Mouse (Mus musculus) kidney, postnatal 25 days (tissue): ENCODE measurements at regions not wholly inside any gene's neighbourhood (a gene's known extent, or its start where the extent isn't known, plus 50 kb on each side); places are given as distances from the start of the nearest gene placed in this dataset.
A peak's percentile ranks its signal among the peaks of the same experiment; 100 is the strongest.
"Not testable (repeated sequence)": the region's sequence is repeated elsewhere in the genome, so short reads cannot be mapped to it uniquely, and the experiment has no call there.

ENCODE experiments used
- DNase-seq, 2 experiments: peaks; one replicate each; pipeline ENCODE4 v3.0.0; 2021; ENCODE audit warnings: mixed read lengths in 2 of 2

- DNase-seq = peak in 1 of 2 experiments; percentile 47
Observed at GRCm38 (mm10) chr17:69563165-69563564, 124.0 kb downstream of the Akain1 start.

DNA sequence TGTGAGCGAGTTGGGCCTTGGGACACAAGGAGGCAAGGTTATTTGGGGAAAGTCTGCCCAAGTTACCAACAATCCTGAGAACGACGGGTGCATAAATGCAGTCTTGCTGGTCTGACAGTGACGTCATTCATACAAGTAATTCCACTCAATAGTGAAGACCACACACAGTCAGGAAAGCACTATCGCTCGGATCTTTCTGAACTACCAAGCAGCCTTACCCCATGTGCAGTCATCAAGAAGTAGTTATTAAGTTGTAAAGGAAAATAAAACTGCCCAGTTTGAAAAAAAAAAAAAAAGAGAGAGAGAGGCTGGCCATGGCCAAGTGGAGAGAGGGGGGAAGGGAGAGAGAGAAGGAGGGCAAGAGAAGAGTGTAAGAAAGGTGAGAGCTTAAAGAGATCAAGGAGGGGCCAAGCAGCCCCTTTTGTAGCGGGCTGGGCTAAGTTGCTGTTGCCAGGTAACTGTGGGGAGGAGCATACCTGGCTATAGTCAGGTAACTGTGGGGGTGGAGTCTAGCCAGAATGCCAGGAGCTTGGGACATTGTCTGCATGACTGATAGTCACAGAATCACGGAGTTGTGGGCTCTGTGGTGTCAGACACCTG is 132.0 kb downstream of the Akain1 start:
- DNase-seq = not testable (repeated sequence)

DNA sequence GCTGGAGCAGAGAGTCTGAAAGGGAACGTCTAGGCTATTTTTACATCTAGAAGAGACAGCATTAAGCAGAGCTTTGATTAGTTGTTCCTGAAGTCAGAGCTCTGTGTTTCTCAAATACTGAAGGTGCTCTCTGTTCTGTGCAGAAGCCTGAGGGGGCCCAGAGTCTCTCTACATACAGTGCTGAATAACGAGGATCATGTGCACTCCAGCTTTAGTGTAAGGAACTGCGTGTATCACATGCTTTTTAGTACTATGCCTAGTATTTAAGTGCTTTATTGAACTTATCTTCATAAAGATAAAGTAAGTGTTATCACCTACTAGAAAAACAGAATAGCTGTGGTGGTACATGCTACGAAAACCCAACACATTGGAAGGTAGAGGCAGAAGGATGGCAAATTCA is 151.4 kb downstream of the Akain1 start:
- DNase-seq = no peak

GRCm38 (mm10) chr17:69597773-69598295 is 158.7 kb downstream of the Akain1 start:
- no peak for DNase-seq

DNA sequence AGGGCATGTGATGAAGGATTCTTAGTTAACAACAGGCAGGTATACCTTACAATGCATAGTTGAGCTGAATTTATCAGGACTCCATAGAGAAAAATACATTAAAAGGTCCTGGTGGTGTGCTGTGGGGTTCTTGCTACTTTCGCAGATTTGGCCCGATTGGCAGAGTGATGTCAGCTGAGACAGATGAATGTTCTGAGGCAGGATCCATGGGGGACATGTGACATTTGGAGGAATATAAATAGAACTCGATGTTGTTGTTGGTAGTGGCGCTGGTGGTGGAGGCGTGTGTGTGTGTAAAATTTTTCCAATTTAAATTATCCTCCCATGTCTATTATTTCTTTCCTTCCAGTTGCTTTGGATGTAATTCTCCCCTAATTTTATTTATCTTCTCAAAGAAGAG is 159.3 kb downstream of the Akain1 start:
- no peak for DNase-seq

DNA sequence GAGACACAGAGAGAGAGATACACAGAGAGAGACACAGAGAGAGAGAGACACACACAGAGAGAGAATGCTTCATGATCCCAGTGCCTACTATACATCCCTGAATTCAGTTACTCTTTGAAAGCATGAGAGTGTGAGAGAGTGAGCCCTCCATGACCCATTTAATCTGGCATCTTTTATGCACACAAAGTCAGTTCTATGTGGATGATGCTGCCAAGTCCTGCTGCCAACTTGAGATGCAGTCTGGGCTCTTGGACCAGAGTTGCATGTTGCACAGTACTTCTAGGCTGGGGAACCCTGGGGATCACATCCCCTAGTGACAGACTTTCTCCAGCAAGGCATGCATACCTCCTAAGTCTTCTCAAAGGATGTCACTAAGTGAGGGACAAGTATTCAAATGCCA is 164.5 kb downstream of the Akain1 start:
- no peak for DNase-seq

DNA sequence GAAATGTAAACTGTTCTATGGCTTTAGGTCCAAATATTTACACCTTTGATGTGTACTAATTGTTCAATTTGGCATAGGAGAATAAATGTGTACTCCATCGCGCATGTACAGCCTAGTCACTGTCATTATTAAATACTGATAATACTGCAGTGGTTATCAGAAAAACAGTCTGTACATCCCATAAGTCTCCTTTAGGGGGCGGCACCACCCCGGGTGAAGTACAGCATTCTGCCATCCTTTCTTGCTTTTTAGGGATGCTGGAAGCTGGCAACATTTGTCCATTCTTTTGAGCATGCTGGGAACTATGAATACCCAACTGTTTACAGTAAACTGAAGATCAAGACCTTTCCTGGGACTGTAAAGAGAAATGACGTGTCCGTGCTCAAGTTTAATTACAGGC is 165.6 kb downstream of the Akain1 start:
- DNase-seq = peak in 1 of 2 experiments; percentile 5

DNA sequence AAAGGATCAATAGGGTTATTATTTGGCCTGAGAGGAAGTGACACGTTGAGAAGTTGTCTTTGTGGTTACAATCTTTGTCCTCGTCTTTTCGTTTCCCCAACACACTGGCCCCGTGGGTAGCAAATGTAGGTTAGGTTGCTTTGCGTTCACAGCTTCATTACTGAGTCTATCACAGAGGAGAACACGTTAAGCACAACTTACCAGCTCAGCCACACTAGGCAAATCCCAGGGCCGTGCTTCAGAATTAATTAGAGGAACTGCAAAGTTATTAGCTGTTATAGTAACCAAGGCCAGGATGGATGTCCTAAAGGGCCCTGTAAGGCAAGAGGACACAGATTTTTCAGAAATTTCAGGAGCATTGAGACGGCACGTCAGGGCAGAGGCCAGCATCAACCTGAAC is 166.3 kb downstream of the Akain1 start:
- no peak for DNase-seq

- no peak for DNase-seq
Observed at GRCm38 (mm10) chr17:69631411-69631810, 192.3 kb downstream of the Akain1 start.

GRCm38 (mm10) chr17:69650496-69650895 is 211.4 kb downstream of the Akain1 start:
- DNase-seq = peak; percentile 16 to 58

- DNase-seq = no peak
Observed at GRCm38 (mm10) chr17:69654586-69654985, 215.5 kb downstream of the Akain1 start.

- DNase-seq = peak in 1 of 2 experiments; percentile 43
Observed at GRCm38 (mm10) chr17:69672530-69672929, 233.4 kb downstream of the Akain1 start.

DNA sequence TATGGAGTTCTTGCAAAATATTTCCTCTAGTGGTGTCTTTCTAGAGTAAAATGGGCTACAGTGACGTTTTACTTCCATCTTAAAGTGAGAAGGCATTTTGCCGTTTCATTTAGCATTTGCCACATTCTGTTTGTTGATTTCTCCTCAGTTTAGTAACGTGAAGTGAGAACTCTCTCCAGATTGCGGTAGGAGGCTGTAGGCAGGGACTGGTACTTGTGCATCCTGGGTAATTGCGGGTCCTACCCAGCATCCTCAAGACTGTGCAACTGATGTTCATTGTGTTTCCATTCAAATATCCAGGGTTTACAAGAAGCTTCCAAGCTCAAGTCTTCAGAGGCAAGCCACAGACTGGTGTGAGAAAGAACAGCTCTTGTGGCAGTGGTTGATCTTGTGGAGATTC is 244.0 kb downstream of the Akain1 start:
- DNase-seq = no peak

- DNase-seq = no peak
Observed at GRCm38 (mm10) chr17:69685625-69686257, 246.6 kb downstream of the Akain1 start.

DNA sequence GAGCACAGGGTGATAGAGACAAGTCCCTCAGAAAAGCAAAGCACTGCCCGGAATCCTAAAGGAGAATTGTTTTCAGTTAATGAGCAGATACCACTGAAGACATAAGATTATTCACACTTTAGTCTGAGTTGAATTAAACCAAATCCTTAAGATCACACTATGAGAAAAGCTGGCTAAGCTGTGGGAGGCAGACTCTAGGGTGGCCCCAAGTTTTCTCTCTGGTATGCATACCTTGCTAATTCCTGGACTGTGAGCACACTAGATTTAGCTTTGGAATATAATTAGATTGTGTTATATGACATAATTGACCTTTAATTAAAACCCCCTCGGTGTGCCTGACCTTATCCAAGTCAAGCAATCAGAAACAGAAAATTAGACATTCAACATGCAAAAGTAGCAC is 247.3 kb downstream of the Akain1 start:
- DNase-seq = no peak

DNA sequence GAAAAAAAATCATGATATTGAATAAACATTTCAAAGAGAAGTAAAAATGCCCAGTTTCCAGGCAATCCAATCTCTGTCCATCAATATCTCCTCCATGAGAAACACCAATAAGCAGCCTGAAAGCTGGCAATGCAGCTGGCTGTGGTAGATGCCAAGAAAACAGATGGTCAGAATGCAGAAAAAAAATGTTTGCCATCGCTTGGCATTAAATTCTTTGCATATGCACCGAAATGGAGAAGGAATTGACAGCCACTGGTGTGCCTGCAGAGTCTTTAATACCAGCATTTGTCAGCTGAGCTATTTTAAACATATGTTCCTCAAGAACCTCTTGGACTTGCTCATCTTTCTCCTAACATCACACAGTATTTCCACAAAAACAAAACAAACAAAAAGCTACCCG is 256.2 kb downstream of the Akain1 start:
- DNase-seq = no peak

DNA sequence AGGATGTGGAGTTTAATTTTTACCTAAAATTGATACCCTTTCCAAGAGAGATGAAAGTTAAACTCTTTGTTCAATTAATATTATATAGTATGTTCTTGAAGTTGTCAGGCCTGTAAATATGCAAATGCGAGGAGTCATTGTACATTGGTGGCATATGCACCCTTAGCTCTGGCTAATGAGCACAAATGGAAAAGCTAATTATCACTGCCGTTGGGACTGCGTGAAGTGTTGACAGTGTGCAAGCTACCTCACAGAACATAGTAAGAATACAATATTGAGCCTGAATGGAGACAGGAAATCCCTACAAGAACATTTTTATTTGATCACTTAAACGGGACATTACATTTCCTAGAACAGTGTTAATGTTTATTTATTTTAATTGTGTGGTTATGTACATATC is 241.5 kb upstream of the Dlgap1 start:
- no peak for DNase-seq

- no peak for DNase-seq
Observed at GRCm38 (mm10) chr17:69732981-69733380, 235.9 kb upstream of the Dlgap1 start.

GRCm38 (mm10) chr17:69736379-69737096 is 232.3 kb upstream of the Dlgap1 start:
- no peak for DNase-seq

- no peak for DNase-seq
Observed at GRCm38 (mm10) chr17:69769002-69769421, 199.9 kb upstream of the Dlgap1 start.

DNA sequence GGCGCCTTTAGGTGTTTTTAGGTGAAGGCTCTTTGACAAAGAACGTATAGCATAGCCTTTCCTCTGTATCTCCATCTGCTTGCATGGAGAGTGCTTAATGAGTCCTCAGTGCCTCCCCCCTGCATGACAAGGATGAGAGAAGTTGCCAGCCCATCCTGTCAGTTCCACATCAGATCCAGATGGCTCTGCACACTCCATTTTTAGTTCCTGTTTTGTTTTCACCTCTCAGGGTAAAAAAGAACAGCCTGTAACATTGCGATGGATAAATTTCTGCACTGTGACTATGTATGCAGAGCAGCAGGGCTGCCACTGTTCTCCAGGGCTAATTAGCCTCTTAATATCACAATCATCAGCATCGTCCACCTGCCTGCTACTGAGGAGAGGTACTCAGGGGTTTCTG is 198.8 kb upstream of the Dlgap1 start:
- DNase-seq = no peak

- no peak for DNase-seq
Observed at GRCm38 (mm10) chr17:69781201-69781600, 187.7 kb upstream of the Dlgap1 start.

- no peak for DNase-seq
Observed at GRCm38 (mm10) chr17:69786985-69787384, 181.9 kb upstream of the Dlgap1 start.

DNA sequence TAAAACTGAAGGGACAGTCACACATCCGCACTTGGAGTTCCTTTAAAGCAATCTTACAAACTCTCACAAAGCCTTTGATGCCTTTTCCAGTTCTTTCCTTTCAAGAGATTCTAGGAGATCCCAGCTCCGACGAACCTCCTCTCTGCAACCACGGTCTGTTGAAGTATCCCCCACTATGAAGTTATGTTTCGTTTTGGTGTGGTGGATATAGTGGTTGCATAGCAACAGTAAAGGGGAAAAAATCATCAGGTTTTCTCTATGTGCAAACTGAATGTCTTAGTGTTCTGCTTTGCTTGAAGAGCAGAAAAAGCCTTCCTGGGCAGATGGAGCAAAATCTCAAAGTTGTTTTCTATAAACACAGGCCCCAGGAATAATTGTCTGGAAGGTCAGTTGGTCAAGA is 147.4 kb upstream of the Dlgap1 start:
- DNase-seq = no peak
